Mouse (Mus musculus): ENCODE measurements around the gene Oprl1.

The Oprl1 gene

GRCm38 (mm10) chr2:181713749-181714148, 1.1 kb upstream of the Oprl1 start:
- DNase-seq (ENCODE audit: low read depth, low spot score) = no peak
- Histone ChIP-seq H3K36me3 (ENCODE audit: control insufficient read depth, insufficient read depth, low read length, poor library complexity, severe bottlenecking) (no peaks in the 10 kb centered on the region), H3K27me3 (ENCODE audit: control insufficient read depth, insufficient read depth, low read length, poor library complexity, severe bottlenecking) (no peaks in the 10 kb centered on the region)

GRCm38 (mm10) chr2:181715382-181715781, 566 bp downstream of the Oprl1 start:
- Histone ChIP-seq H3K27me3 (ENCODE audit: control insufficient read depth, insufficient read depth, low read length, poor library complexity, severe bottlenecking) (no peaks in the 10 kb centered on the region), H3K36me3 (ENCODE audit: control insufficient read depth, insufficient read depth, low read length, poor library complexity, severe bottlenecking) (no peaks in the 10 kb centered on the region)
- no peak for DNase-seq (ENCODE audit: low read depth, low spot score)

DNA sequence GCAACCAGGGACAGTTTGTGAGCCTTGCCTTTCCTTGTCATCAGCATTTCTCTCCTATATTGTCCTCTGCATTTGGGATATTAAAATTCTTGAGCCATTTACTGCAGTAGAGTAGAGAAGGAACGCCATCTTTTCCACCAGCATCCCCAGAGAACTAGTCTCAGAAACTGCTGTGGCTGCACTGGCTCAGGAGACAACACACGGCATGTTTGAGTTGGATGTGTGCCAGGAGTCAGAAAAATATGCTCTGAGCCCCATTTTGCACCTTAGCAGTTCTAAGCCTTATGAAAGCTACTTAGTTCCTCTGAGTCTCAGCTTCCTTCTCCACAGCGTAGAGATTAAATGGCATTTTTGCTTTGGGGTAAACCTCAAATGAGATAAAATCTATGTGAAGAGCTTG, 2.2 kb downstream of the Oprl1 start:
- H3K36me3 ChIP-seq (ENCODE audit: control insufficient read depth, insufficient read depth, low read length, poor library complexity, severe bottlenecking) = no peaks in the 10 kb centered on the region
- DNase-seq (ENCODE audit: low read depth, low spot score) = no peak

GRCm38 (mm10) chr2:181720061-181720460, 5.2 kb downstream of the Oprl1 start:
- Histone ChIP-seq H3K27me3 (ENCODE audit: control insufficient read depth, insufficient read depth, low read length, poor library complexity, severe bottlenecking) (no peaks in the 10 kb centered on the region), H3K36me3 (ENCODE audit: control insufficient read depth, insufficient read depth, low read length, poor library complexity, severe bottlenecking) (no peaks in the 10 kb centered on the region)
- DNase-seq (ENCODE audit: low read depth, low spot score) = no peak

More for the DNA sequence above, 2.2 kb downstream of the Oprl1 start:
- H3K27me3 ChIP-seq (ENCODE audit: control insufficient read depth, insufficient read depth, low read length, poor library complexity, severe bottlenecking) = no peaks in the 10 kb centered on the region

GRCm38 (mm10) chr2:181721200-181721599, 6.4 kb downstream of the Oprl1 start:
- DNase-seq (ENCODE audit: low read depth, low spot score) = no peak
- no peaks in the 10 kb centered on the region for H3K36me3 ChIP-seq (ENCODE audit: control insufficient read depth, insufficient read depth, low read length, poor library complexity, severe bottlenecking)

DNA sequence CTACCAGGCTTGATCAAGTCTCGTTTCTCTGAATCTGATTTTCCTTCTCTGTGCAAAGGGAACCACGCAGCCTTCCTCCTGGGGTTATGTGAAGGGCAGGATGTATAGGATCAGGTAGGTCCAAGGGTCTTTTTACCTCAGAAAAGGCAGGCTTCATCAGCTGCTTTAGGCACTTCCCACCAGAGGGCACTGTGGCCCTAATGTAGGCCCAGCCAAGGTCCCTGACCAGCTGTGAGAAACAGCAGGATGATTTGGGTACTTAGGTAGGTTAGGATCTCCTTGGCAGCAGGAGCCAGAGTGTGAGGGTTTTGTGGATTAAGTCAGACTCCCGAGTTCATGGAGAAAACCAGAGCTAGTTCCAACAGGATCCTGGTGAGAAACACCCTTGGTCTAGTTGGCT, 7.4 kb downstream of the Oprl1 start:
- Histone ChIP-seq H3K27me3 (ENCODE audit: control insufficient read depth, insufficient read depth, low read length, poor library complexity, severe bottlenecking) (no peaks in the 10 kb centered on the region), H3K36me3 (ENCODE audit: control insufficient read depth, insufficient read depth, low read length, poor library complexity, severe bottlenecking) (no peaks in the 10 kb centered on the region)
- DNase-seq (ENCODE audit: low read depth, low spot score) = peak; percentile 40

More at GRCm38 (mm10) chr2:181721200-181721599, 6.4 kb downstream of the Oprl1 start:
- no peaks in the 10 kb centered on the region for H3K27me3 ChIP-seq (ENCODE audit: control insufficient read depth, insufficient read depth, low read length, poor library complexity, severe bottlenecking)

GRCm38 (mm10) chr2:181727659-181728262, 12.9 kb downstream of the Oprl1 start:
- H3K36me3 ChIP-seq (ENCODE audit: control insufficient read depth, insufficient read depth, low read length, poor library complexity, severe bottlenecking) = no peaks in the 10 kb centered on the region
- DNase-seq (ENCODE audit: low read depth, low spot score) = no peak
- H3K27me3 ChIP-seq (ENCODE audit: control insufficient read depth, insufficient read depth, low read length, poor library complexity, severe bottlenecking) = no peaks in the 10 kb centered on the region

DNA sequence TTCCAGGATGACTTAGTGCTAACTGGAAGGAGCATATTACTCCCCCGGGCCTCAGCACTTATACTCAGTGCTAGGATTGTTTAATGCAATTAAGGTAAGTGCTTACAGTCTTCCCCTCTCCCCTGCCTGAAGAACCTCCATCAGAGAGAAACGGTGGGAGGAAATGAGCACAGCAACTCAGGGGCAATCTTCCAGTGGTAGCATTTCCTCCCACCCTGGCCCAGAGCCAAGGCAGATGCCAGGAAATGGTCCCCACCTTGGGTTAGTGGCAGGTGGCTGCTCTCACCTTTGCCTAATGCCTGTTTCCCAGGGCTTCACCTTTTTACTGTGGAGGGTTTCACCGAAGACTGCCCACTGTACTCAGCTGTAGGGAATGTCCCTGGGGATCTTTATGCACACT, 15.2 kb downstream of the Oprl1 start:
- no peaks in the 10 kb centered on the region for H3K27me3 ChIP-seq (ENCODE audit: control insufficient read depth, insufficient read depth, low read length, poor library complexity, severe bottlenecking)
- no peak for DNase-seq (ENCODE audit: low read depth, low spot score)
- no peaks in the 10 kb centered on the region for H3K36me3 ChIP-seq (ENCODE audit: control insufficient read depth, insufficient read depth, low read length, poor library complexity, severe bottlenecking)

DNA sequence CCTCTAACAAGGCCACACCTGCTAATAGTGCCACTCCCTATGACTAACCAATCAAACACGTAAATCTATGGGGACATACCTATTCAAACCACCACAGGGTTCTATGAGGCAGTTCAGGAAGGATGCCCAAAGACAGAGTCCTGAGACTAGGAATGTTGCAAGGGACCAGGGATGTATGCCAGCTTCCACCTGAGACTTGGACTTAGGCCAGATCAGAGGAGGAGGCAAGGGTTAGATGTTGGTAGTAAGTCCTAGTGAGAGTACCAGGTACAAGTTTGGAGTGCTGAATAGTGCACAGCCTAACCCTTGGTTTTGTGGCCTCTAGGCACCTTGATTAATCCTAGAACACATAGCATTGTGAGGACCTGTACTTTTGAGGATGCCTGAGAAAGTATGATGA, 37.8 kb downstream of the Oprl1 start:
- DNase-seq (ENCODE audit: low read depth, low spot score) = no peak
- Histone ChIP-seq H3K36me3 (ENCODE audit: control insufficient read depth, insufficient read depth, low read length, poor library complexity, severe bottlenecking) (no peaks in the 10 kb centered on the region), H3K27me3 (ENCODE audit: control insufficient read depth, insufficient read depth, low read length, poor library complexity, severe bottlenecking) (no peaks in the 10 kb centered on the region)

DNA sequence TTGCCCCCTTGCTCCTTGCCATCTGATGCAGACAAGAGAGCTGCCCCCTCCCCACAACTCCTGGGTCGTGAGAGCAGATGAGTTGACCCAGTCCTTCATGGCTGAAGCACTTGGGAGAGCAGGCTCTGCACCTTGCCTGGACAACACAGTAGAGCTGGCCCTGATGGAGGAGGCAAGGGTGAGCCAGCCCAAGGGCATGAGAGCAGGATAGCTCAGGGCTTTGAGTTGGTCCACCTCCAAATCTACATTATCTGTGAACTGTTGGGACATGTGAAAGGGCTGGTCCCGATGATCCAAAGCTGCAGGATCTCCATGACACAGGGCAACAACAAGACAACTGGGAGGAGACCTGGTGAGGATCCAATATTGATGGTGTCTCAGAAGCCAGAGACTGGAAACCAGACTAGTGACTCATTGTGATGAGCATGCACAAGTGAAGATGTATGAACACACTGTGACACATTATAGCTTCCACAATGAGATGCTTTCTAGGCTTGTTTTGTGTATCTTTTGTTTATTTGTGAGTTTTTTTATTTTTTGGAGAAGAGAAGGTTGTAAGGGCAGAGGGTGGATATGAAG, 43.4 kb downstream of the Oprl1 start:
- no peak for DNase-seq (ENCODE audit: low read depth, low spot score)

GRCm38 (mm10) chr2:181759041-181759440, 44.2 kb downstream of the Oprl1 start:
- Histone ChIP-seq H3K27me3 (ENCODE audit: control insufficient read depth, insufficient read depth, low read length, poor library complexity, severe bottlenecking) (no peaks in the 10 kb centered on the region), H3K36me3 (ENCODE audit: control insufficient read depth, insufficient read depth, low read length, poor library complexity, severe bottlenecking) (no peaks in the 10 kb centered on the region)
- DNase-seq (ENCODE audit: low read depth, low spot score) = no peak

More for the DNA sequence above, 43.4 kb downstream of the Oprl1 start:
- Histone ChIP-seq H3K27me3 (ENCODE audit: control insufficient read depth, insufficient read depth, low read length, poor library complexity, severe bottlenecking) (no peaks in the 10 kb centered on the region), H3K36me3 (ENCODE audit: control insufficient read depth, insufficient read depth, low read length, poor library complexity, severe bottlenecking) (no peaks in the 10 kb centered on the region)

- no peaks in the 10 kb centered on the region for H3K36me3 ChIP-seq (ENCODE audit: control insufficient read depth, insufficient read depth, low read length, poor library complexity, severe bottlenecking)
- DNase-seq (ENCODE audit: low read depth, low spot score) = no peak
- no peaks in the 10 kb centered on the region for H3K27me3 ChIP-seq (ENCODE audit: control insufficient read depth, insufficient read depth, low read length, poor library complexity, severe bottlenecking)
Measured at GRCm38 (mm10) chr2:181763006-181763830, 48.4 kb downstream of the Oprl1 start, which contains the start of gene Myt1. Gene Myt1 (plus strand): TSS chr2:181763332.

DNA sequence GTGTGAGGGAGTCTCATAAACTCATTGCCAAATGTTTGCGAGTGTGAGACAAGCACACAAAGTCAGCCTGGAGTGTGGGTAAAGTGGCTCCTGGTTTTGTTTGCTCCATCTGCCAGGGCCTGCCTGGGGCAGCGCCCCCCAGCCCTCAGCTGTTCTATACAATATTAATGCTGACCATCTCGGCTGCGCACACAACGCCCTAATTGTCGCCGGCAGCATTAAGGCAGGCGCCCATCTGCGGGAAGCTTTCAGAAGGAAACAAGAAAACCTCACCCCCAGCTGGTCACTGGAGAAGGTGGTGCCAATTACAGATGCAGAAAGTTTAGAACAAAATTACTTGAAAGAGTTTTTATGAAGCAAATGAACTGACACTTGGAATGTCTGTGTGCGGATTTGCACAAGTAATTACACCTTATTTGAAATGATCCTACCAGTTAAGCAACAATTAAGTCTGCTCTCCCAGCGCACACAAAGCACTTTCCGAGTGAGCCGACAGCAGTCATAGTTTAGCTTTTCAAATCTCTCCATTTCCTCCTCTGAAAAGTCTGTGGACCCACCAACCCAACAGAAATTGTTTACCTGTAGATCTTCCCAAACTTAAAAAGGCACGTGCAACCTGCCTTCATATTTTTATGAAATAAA, 49.2 kb downstream of the Oprl1 start:
- no peak for DNase-seq (ENCODE audit: low read depth, low spot score)
- Histone ChIP-seq H3K27me3 (ENCODE audit: control insufficient read depth, insufficient read depth, low read length, poor library complexity, severe bottlenecking) (no peaks in the 10 kb centered on the region), H3K36me3 (ENCODE audit: control insufficient read depth, insufficient read depth, low read length, poor library complexity, severe bottlenecking) (no peaks in the 10 kb centered on the region)

GRCm38 (mm10) chr2:181764600-181764999, 49.8 kb downstream of the Oprl1 start:
- H3K36me3 ChIP-seq (ENCODE audit: control insufficient read depth, insufficient read depth, low read length, poor library complexity, severe bottlenecking) = no peaks in the 10 kb centered on the region
- DNase-seq (ENCODE audit: low read depth, low spot score) = peak; percentile 6
- no peaks in the 10 kb centered on the region for H3K27me3 ChIP-seq (ENCODE audit: control insufficient read depth, insufficient read depth, low read length, poor library complexity, severe bottlenecking)

DNA sequence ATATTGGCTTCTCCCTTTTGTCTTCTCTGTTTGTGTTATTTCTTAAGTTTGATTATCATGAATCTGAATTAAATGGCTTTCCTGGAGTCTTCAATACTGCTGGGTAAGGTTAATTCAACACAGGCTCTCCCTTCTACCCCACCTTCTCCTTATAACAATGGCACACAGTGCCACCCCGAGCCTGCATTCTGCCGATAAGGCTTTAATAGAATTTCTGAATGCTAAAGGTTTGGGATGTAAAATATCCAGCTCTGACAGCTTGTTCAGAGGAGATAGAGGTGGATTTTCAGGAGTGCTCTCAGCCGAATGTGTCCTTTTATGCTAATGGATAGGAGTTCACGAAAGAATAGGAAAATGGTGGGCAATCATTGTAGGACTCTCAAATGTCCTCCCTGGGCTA, 50.4 kb downstream of the Oprl1 start:
- H3K27me3 ChIP-seq (ENCODE audit: control insufficient read depth, insufficient read depth, low read length, poor library complexity, severe bottlenecking) = no peaks in the 10 kb centered on the region
- no peaks in the 10 kb centered on the region for H3K36me3 ChIP-seq (ENCODE audit: control insufficient read depth, insufficient read depth, low read length, poor library complexity, severe bottlenecking)
- DNase-seq (ENCODE audit: low read depth, low spot score) = no peak
